Mouse (Mus musculus): Measurements from ENCODE around the gene Sik1.

Gene Sik1

DNA sequence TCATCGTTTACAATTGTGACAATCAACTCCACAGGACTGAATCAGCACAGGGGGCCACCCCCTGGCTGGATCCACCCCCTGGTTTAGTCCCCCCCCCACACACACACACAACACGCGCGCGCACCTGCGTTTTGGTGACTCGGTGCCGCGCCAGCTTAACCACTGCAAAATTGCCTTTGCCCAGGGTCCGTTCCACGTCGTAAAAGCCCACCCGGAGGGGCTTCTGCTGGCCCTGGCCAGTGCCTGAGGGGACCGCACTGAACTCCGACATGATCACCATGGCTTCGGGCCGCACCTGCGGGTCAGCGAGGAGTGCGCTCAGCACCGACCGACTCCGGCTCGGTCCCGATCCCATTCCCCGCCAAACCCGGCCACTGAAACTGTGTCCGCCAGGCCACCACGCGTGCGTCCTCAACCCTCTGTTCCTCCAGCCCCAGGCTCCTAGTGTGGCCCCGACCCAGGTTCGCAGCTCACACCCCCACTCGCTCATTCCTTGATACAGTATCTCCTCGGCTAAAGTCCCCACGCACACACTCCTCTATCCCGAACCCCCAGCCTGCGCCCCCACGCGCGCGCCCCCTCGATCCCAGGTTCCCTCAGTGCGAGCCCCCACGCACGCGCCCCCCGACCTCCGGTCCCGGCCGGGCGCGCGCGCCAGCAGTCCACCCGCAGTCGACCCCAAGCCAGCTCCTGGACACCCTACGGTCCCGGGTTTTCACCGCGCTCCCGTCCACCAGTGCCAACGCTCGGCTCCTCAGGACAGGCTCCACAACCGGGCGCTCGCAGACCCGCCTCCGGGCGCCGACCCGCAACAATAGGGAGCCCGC lies 621 bp downstream of the Sik1 start:
- DNase-seq, result peak; percentile 47 to 63

GRCm38 (mm10) chr17:31853448-31854188 lies 2.0 kb downstream of the Sik1 start:
- DNase-seq, result no peak

GRCm38 (mm10) chr17:31852782-31853447 lies 2.7 kb downstream of the Sik1 start:
- no peak for DNase-seq

GRCm38 (mm10) chr17:31851816-31852476 lies 3.7 kb downstream of the Sik1 start:
- DNase-seq, result no peak

GRCm38 (mm10) chr17:31850457-31850980 lies 5.1 kb downstream of the Sik1 start:
- DNase-seq, result peak in 1 of 2 experiments; percentile 5

- DNase-seq, result no peak
Observed at GRCm38 (mm10) chr17:31846970-31847369, 8.6 kb downstream of the Sik1 start.

GRCm38 (mm10) chr17:31846352-31846751 lies 9.3 kb downstream of the Sik1 start:
- DNase-seq, result no peak

GRCm38 (mm10) chr17:31843891-31844290 lies 11.7 kb downstream of the Sik1 start:
- no peak for DNase-seq

DNA sequence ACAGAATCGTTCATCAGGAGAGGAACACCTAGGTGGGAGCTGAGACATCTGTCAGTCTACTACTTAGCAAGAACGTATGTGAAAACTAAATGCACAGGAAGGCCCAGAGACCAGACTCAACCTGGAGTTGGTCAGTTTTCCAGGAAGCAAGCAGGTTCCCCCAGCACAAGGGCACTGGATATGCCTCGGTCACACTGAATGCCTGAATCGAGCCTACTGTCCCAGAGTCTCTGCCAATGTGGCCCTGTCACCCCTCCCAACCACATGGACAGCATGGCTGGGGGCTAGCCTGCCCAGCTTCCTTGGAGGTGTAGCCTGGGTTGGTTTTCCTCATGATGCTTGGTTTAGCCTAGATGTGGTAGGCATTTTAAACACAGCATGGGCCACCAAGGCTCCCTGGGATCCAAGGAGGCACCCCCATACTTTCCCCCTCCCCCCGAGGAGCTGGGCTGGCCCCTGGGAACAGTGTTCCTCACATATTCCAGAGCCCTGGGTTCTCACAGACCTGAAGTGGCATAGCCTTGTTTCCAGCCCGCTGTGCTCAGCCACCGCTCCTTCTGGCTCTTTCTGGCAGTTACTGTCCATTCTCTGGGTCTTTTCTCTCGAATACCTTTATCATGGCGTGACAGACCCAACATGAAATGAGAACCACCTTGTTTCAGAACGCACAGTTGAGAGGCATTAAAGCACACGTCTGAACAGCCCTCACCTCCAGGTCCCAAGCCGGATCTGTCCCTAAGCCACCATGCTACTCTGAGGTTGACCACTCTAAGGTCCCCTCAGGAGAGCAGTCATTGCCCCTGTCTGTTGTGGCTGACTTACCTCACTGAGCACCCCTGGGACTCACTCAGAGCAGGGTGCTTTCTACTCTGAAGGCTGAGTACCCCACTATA lies 12.4 kb downstream of the Sik1 start:
- DNase-seq, result peak in 1 of 2 experiments; percentile 8

GRCm38 (mm10) chr17:31841842-31842611 lies 13.6 kb downstream of the Sik1 start:
- DNase-seq, result peak in 1 of 2 experiments; percentile 26

DNA sequence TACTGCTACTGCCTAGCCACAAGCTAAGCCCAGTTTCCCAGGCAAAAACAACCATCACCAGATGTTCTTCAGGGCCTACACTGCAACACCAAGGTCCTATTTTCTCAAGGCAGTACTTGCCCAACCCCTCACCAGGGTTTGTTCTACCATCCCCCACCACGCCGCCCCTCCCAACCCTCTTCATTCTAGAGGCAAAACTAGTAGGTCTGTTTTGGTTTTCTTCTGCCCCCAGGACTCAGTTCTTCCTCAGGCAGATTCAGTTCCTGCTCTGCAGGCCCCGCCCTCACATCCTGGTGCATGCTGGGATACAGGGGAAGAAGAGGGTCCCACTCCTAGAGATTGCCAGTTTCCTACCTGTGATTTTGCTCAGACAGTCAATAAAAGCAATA lies 14.2 kb downstream of the Sik1 start:
- peak; percentile 59 to 67 for DNase-seq

DNA sequence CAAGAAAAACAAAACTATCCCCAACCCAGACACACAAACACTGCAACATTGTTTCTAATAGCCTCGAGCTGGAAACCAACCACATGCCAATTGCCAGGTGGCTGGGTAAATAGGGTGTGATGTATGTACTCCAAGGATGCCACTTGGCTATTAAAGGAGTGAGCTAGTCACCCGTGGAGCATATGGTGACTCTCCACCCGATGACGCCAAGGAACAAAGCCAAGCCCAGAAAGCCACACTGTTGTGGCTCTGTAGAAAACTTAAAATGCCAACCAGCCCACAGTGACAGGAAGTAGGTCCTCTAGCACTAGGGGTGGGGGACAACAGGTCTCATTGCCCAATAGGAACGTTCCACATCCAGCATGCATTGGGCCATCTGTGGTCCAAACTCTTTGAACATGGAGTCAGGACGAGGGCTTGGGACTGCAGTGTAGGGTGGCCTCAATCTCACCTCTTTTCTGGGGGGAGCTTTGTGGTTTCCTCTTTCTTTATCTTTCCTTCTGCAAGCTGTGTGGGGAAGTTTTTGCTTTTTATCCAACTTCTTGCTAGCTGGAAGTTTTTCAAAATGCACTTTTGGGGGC lies 15.1 kb downstream of the Sik1 start:
- DNase-seq, result peak in 1 of 2 experiments; percentile 15

GRCm38 (mm10) chr17:31836772-31837171 lies 18.8 kb downstream of the Sik1 start:
- DNase-seq, result no peak

DNA sequence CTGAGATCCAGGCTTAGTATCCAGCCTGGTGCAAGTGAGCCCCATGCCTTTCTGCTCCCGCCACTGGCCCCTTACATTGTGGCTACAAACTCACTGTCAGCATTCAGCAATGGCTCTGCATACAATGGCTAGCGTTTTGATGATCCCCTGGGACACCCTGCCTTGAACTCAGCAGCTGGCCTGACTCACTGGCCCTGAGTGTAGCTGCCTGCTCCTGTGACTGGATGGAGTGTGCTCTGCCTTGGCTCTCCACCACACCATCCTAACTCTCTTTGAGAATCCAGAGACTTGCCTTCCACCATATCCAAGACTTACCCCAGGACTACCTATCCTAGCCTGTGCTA lies 19.4 kb downstream of the Sik1 start:
- DNase-seq, result no peak

DNA sequence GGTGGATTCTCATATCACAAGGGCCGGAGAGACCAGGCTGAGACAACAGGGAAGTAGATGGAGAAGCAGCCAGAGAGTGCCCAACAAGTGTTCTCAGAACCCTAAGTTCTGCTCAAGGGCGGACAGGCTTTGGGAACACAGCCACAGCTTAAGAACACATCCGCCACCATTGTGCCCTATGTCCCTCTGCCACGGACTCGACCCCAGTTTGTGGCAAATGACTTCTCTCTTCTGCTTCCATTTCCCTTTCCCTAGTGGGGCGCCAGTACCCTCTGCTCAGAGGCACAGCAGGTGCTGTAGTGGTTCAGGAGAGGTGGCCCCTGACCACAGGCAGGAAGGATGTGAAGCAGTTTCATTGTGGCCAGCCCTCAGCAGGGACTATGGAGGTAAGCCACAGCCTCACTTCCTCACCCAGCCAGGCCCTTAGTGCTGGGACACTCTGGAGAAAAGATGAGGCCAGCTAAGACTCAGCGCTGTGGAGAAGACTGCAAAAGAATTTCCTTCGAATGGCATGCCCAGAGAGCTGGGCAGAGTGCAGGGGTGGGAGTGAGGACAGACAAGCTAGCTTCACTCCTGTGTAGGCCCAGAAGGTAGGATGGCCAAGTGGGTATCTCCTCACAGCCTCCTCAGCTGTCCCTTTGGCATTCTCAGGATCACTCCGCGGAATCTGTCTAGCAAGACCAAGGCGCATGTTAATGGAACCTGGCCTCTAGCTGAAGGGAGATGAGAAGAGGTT lies 19.9 kb downstream of the Sik1 start:
- DNase-seq, result peak in 1 of 2 experiments; percentile 51

- peak in 1 of 2 experiments; percentile 18 for DNase-seq
Observed at GRCm38 (mm10) chr17:31834320-31835065, 21.1 kb downstream of the Sik1 start.

- DNase-seq, result peak in 1 of 2 experiments; percentile 42
Observed at GRCm38 (mm10) chr17:31833752-31834151, 21.9 kb downstream of the Sik1 start.

- no peak for DNase-seq
Observed at GRCm38 (mm10) chr17:31832577-31832964, 23.0 kb downstream of the Sik1 start.
